Mouse (Mus musculus) hindbrain, embryonic 12.5 days (tissue): ENCODE measurements around the gene Rab30. TPM values are rescaled to one million over a fixed set of nuclear protein-coding genes. Genes with fewer than 3 reads are reported as not detected.

Source experiments
- ATAC-seq: fragments of 200-750 bp; cut with Nextera tagmentation; 2 replicates; pipeline ENCODE4 v1.8.0; 2017; ENCODE audit warnings: moderate TSS enrichment; ENCODE audit not compliant: low FRiP score
- H3K27ac ChIP-seq: fragments of 300-500 bp; sonication (generic); 2 replicates; pipeline ENCODE4 v1.5.1; 2016; ENCODE audit warnings: mild to moderate bottlenecking
- H3K27me3 ChIP-seq: fragments of 300-500 bp; sonication (generic); 2 replicates; pipeline ENCODE4 v1.6.1; 2016; ENCODE audit warnings: mild to moderate bottlenecking
- H3K36me3 ChIP-seq: fragments of 300-500 bp; sonication (generic); 2 replicates; pipeline ENCODE4 v1.6.1; 2016; ENCODE audit warnings: mild to moderate bottlenecking
- H3K4me1 ChIP-seq: fragments of 300-500 bp; sonication (generic); 2 replicates; pipeline ENCODE4 v1.6.1; 2016
- H3K4me2 ChIP-seq: fragments of 300-500 bp; sonication (generic); replicated peaks from 2 replicates; pipeline ENCODE4 v1.6.1; 2016; ENCODE audit warnings: mild to moderate bottlenecking
- H3K4me3 ChIP-seq: fragments of 300-500 bp; sonication (generic); 2 replicates; pipeline ENCODE4 v1.5.1; 2016; ENCODE audit warnings: mild to moderate bottlenecking
- H3K9ac ChIP-seq: fragments of 300-500 bp; sonication (generic); 2 replicates; pipeline ENCODE4 v1.6.1; 2016; ENCODE audit warnings: mild to moderate bottlenecking, moderate library complexity
- H3K9me3 ChIP-seq: fragments of 300-500 bp; sonication (generic); replicated peaks from 2 replicates; pipeline ENCODE4 v1.6.1; 2016; ENCODE audit warnings: mild to moderate bottlenecking
- WGBS: fragments of 180-500 bp; shearing (Covaris S2); methylation state at CpG from one replicate; pipeline ENCODE4 v1.1.7; 2016; 5-methylcytosine and 5-hydroxymethylcytosine counted together
- polyA plus RNA-seq: library from polyadenylated mRNA; unstranded; fragments of >200 nt; fragmentation: Nextera tagmentation; extraction: Ambion mirVana; gene quantifications from 2 replicates; pipeline ENCODE4 v1.2.1, GENCODE M21; 2016

Rab30 gene
- polyA plus RNA-seq, 1 experiment from 2014 or later: 22.6 TPM

DNA sequence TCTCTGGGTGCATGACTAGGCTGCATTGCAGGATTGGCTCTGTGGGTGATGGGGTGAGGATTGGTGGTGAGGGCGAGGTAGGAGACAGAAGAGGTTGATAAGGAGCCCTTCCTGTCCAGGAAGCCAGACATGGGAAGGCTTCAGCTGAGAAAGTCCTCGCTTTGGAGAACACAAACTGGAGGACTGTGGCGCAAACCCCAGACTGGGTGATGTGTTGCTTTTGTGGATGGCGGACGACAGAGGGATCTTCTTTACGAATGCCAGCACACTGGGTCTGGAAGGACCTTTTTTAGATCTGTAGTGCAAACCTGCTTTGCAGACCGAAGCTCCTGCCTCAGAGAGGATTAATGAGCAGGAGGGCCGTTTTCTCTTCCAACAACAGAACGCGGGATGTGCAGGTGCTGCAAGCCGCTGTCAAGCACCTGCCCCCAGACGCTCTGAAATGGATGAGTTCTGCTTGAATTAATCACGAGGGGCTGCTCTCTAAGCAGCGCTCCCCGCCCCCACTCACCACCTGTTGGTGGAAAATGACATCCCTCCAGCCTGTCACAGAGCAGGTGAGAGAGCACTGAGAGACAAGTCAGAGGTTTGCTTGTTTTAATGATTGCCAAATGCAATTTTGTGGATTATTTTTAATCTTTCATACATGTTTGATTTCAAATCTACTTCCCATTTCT is 65.2 kb downstream of the Rab30 start:
- Histone ChIP-seq H3K27me3 (no peaks in the 10 kb centered on the region), H3K4me1 (peaks cover 8% of the 10 kb centered on the region; the same call in 1 of the 2 replicates), H3K36me3 (no peaks in the 10 kb centered on the region), H3K4me3 (no peak overlapping the region), H3K27ac (no peak overlapping the region), H3K9me3 (no peaks in the 10 kb centered on the region), H3K9ac (no peak overlapping the region), H3K4me2 (0 out of 2 replicates have a peak overlapping the region, but pooled peaks have one; percentile 21)
- no peak for ATAC-seq
- 46% methylated on average over 15 of the region's 15 CpGs for WGBS

DNA sequence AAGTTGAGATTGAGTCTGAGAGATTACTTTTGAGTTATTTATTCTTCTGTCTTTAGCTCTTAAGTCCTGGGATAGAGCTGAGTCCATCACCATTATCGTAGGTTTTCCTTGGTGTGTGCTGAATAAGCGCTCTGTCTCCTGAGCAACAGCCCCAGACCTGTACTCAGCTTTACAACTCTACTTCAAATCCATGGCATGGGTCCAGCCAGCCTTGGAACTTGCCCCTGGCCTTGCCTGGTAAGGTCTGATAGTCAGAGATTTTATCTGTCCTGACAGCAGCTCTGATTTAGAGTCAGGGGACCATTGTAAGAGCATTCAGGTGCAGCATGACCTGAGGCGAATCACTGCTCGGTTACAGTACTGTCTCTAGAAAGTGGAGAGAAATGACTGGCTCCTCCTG is 66.1 kb downstream of the Rab30 start:
- 84% methylated on average over 4 of the region's 4 CpGs for WGBS
- Histone ChIP-seq H3K4me2 (no peak overlapping the region), H3K27ac (no peak overlapping the region), H3K4me3 (no peak overlapping the region), H3K9me3 (no peaks in the 10 kb centered on the region), H3K9ac (no peak overlapping the region), H3K4me1 (peaks cover 8% of the 10 kb centered on the region; the same call in 1 of the 2 replicates), H3K27me3 (no peaks in the 10 kb centered on the region), H3K36me3 (no peaks in the 10 kb centered on the region)
- no peak for ATAC-seq

DNA sequence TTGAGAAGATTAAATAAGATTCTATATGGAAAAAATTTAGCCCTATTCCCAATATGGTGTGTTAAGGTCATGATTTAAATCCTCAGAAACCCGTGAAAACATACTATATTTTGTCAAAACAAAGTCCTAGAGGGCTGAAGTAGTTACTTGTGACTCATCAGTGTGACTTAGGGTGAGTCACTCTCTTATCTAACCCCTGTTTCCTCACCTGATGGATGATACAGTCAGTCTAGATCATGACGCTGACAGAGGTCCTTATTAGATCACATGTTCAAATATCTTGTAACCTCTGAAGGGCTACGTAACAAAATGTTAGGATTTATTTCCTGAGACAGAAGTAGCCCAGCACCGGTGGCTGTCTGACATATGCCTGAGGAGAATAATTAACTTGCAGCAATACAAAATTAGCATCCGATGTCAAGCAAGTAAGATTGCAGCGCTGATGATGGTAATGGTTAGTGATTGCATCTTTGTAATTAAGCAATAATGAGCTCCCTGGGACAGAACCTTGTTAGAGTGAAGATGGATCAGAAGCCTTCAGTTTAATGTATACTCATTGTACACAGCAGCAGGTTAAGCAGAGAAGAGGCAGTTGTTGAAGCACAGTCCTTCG is 70.4 kb downstream of the Rab30 start:
- 79% methylated on average over 7 of the region's 7 CpGs for WGBS
- H3K27ac ChIP-seq: no peak overlapping the region
- H3K4me1 ChIP-seq: peaks cover 1% of the 10 kb centered on the region; the same call in 1 of the 2 replicates
- no peak overlapping the region for H3K4me2 ChIP-seq
- H3K4me3 ChIP-seq: no peak overlapping the region
- H3K36me3 ChIP-seq: no peaks in the 10 kb centered on the region
- H3K9ac ChIP-seq: no peak overlapping the region
- 0 out of 2 replicates have a peak, but pooled peaks have one; percentile 52 for ATAC-seq
- no peaks in the 10 kb centered on the region for H3K27me3 ChIP-seq
- no peaks in the 10 kb centered on the region for H3K9me3 ChIP-seq

DNA sequence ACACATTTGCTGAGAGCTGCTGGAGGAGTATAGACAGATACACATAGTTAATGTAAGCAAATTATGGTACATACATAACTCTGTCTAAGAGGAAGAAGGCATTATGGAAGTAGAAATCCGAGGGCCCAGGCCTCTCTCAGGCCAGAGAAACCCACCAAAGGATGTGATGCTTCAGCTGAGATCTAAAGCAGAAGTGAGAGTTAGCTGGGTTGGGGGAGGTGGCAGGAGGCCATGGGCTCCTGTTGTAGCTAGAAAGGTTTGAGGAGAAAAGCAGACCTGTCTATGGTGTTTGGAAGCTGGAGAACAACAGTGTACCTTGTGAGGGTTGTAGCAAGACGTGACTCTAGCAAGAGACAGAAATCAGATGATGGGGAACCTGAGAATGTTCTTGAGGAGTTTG is 75.8 kb downstream of the Rab30 start:
- no peak overlapping the region for H3K27ac ChIP-seq
- no peaks in the 10 kb centered on the region for H3K4me1 ChIP-seq
- H3K36me3 ChIP-seq: no peaks in the 10 kb centered on the region
- H3K9ac ChIP-seq: no peak overlapping the region
- no peaks in the 10 kb centered on the region for H3K27me3 ChIP-seq
- WGBS: 78% methylated on average over 2 of the region's 2 CpGs
- no peaks in the 10 kb centered on the region for H3K9me3 ChIP-seq
- no peak overlapping the region for H3K4me2 ChIP-seq
- no peak overlapping the region for H3K4me3 ChIP-seq
- ATAC-seq: no peak

DNA sequence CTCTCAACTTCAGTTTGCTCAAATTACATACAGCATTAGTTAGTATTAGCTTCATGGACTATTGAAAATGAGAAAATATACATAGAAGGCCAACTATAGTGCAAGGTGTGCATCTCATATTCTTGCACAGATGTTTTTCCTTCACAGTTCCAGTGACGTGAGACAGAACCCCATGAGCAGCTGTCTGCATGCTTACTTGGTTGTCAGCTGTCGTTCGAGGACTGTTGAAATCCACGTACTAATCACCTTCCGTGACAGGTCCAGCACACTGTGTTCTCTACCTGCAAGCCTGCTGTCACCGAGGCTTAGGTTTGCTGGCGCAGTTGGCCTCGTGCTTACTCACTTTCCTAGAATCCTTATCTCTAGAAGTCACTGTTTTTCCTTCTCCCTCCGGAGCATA is 76.5 kb downstream of the Rab30 start:
- ATAC-seq: no peak
- no peaks in the 10 kb centered on the region for H3K9me3 ChIP-seq
- H3K36me3 ChIP-seq: no peaks in the 10 kb centered on the region
- no peak overlapping the region for H3K27ac ChIP-seq
- no peak overlapping the region for H3K4me2 ChIP-seq
- no peak overlapping the region for H3K9ac ChIP-seq
- no peaks in the 10 kb centered on the region for H3K4me1 ChIP-seq
- H3K4me3 ChIP-seq: no peak overlapping the region
- WGBS: 91% methylated on average over 9 of the region's 9 CpGs
- no peaks in the 10 kb centered on the region for H3K27me3 ChIP-seq

DNA sequence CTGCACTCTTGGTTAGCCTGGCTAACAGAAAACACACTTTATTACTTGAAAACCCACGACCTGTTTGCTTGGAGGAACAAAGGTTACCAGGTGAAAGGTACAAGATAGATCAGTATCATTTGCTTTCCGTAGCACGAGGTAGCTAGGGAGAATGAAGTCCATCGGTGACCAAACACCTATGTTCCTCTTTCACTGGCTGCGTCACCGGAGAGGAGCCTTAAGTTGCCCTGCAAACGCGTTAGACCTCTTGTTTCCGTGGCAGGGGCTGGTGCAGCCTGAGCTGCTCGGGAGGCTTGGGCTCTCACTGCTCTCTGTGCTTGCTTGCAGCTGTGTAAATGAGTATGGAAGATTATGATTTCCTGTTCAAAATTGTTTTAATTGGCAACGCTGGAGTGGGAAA is 78.3 kb downstream of the Rab30 start:
- ATAC-seq: no peak
- Histone ChIP-seq H3K4me2 (no peak overlapping the region), H3K9ac (no peak overlapping the region), H3K4me3 (no peak overlapping the region), H3K36me3 (no peaks in the 10 kb centered on the region), H3K9me3 (no peaks in the 10 kb centered on the region), H3K27ac (no peak overlapping the region), H3K27me3 (no peaks in the 10 kb centered on the region), H3K4me1 (no peaks in the 10 kb centered on the region)
- WGBS: 91% methylated on average over 11 of the region's 11 CpGs

DNA sequence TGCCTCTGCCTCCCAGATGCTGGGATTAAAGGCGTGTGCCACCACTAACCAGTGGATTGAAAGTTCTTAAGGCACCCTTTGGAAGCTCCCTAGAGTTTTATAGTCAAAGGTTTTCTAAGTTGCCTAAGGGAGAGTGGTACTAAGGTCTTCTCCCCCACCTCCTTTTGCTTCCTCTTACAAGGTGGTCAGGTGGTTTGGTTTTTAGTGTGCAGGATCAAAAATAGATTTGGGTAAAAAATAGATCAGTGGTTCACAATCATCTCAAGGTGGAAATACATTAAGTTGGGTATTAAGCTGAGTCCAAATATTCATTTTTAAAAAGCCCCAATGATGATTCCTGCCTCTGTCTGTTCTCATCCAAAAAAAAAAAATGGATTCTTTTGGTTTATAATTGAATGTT is 79.0 kb downstream of the Rab30 start:
- H3K4me1 ChIP-seq: no peaks in the 10 kb centered on the region
- ATAC-seq: no peak
- no peak overlapping the region for H3K9ac ChIP-seq
- H3K27ac ChIP-seq: no peak overlapping the region
- no peaks in the 10 kb centered on the region for H3K9me3 ChIP-seq
- no peaks in the 10 kb centered on the region for H3K36me3 ChIP-seq
- H3K27me3 ChIP-seq: no peaks in the 10 kb centered on the region
- WGBS: 74% methylated on average over 1 of the region's 1 CpGs
- no peak overlapping the region for H3K4me2 ChIP-seq
- H3K4me3 ChIP-seq: no peak overlapping the region

DNA sequence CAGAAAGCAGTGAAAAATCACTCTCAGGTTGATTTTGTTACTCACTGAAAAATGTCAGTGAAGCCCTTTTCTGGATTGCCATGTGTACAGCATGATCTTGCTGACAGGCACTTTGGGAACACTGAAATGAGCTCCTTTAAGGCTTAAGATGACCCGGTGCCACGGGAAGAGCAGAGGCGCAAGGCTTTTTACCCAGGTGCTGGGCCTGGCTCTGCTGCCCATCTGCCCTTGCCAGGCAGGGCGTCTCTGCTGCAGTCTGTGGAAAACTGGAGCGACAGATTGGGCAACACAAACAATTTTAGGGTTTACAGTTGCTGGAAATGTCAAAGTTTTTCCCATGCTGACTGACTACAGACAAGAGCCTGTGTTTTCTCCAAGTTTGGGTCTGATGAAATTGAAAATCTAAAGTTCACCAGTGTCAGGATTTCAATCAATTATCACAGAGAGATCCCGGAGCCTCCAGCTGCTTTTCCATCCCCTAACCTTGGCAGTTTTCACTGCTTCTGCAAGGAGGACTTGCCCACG is 79.6 kb downstream of the Rab30 start:
- no peaks in the 10 kb centered on the region for H3K9me3 ChIP-seq
- H3K4me3 ChIP-seq: no peak overlapping the region
- H3K4me1 ChIP-seq: no peaks in the 10 kb centered on the region
- WGBS: 75% methylated on average over 7 of the region's 7 CpGs
- 0 out of 2 replicates have a peak, but pooled peaks cover 3% of the 10 kb centered on the region for H3K36me3 ChIP-seq
- no peak for ATAC-seq
- H3K27ac ChIP-seq: no peak overlapping the region
- no peaks in the 10 kb centered on the region for H3K27me3 ChIP-seq
- H3K4me2 ChIP-seq: no peak overlapping the region
- H3K9ac ChIP-seq: no peak overlapping the region

DNA sequence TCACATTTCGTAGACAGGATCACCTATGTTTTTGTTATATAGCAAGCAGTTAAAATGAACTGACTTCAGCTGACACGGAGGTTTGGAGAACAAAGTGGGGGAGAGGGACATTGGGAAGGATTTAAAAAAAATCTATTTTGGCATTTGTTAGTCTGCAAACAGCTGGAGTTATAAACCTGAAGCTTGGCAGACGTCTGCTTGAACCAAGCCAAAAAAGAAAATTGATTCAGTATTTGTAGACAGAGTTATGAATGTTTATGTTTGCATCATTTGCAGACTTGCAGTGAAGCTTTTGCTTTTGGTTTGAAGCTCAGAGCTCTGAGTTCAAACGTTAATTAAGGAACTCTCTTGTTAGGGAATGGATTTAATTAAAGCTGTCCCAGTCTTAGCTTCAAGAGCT is 80.5 kb downstream of the Rab30 start:
- H3K9ac ChIP-seq: no peak overlapping the region
- H3K36me3 ChIP-seq: 0 out of 2 replicates have a peak, but pooled peaks cover 5% of the 10 kb centered on the region
- H3K4me1 ChIP-seq: no peaks in the 10 kb centered on the region
- no peaks in the 10 kb centered on the region for H3K27me3 ChIP-seq
- WGBS: 70% methylated on average over 4 of the region's 4 CpGs
- H3K4me3 ChIP-seq: no peak overlapping the region
- H3K27ac ChIP-seq: no peak overlapping the region
- no peak for ATAC-seq
- no peaks in the 10 kb centered on the region for H3K9me3 ChIP-seq
- H3K4me2 ChIP-seq: no peak overlapping the region

DNA sequence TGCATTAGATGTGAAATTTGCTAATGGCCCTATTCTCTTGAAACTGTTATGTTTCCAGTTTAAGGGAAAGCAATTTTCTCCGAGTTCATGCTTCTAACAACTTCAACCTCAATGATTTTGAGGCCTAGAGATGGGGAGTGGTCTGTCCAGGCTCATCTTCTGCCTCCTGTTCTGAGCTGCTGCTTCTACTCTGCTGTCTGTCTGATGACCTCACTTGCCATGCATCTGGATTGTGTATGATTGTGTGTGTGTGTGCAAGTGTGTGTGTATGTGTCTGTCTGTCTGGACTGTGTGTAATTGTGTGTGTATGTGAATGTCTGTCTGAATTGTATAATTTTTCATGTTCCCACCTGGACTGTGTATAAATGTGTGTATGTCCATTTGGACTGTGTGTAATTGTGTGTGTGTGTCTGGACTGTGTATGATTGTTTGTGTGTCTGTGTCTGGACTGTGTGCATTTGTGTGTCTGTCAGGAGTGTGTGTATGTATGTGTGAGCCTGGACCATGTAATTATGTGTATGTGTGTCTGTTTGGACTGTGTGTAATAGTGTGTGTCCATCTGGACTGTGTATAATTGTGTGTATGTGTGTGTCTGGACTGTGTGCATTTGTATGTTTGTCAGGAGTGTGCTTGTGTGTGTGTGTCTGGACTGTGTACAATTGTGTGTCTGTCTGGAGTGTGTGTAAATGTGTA is 81.2 kb downstream of the Rab30 start:
- H3K4me3 ChIP-seq: no peak overlapping the region
- WGBS: 72% methylated on average over 1 of the region's 1 CpGs
- no peak overlapping the region for H3K27ac ChIP-seq
- H3K9me3 ChIP-seq: no peaks in the 10 kb centered on the region
- no peak for ATAC-seq
- no peak overlapping the region for H3K4me2 ChIP-seq
- H3K4me1 ChIP-seq: no peaks in the 10 kb centered on the region
- H3K36me3 ChIP-seq: 0 out of 2 replicates have a peak, but pooled peaks cover 6% of the 10 kb centered on the region
- H3K27me3 ChIP-seq: no peaks in the 10 kb centered on the region
- no peak overlapping the region for H3K9ac ChIP-seq

DNA sequence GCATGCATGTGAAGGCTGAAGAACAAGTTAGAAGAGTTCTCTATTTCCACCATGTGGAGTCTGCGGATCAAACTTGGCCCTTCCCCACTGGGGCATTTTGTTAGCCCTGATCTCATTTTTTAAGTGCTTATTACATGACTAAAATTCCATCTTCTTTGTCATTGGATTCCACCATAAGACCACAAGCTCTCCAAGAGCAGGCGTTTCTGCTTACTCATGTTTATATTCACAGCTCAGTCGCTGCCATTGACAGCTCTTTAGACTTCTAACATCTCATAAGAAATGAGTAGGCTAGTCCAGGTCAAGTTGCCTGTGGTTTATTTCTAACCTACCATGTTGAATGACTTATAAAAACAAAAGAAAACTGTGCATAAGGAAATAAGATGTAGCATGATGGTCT is 84.8 kb downstream of the Rab30 start:
- H3K4me3 ChIP-seq: no peak overlapping the region
- ATAC-seq: no peak
- no peaks in the 10 kb centered on the region for H3K9me3 ChIP-seq
- H3K4me2 ChIP-seq: no peak overlapping the region
- no peaks in the 10 kb centered on the region for H3K4me1 ChIP-seq
- H3K27ac ChIP-seq: no peak overlapping the region
- 0 out of 2 replicates have a peak, but pooled peaks cover 6% of the 10 kb centered on the region for H3K36me3 ChIP-seq
- no peak overlapping the region for H3K9ac ChIP-seq
- WGBS: 89% methylated on average over 3 of the region's 3 CpGs
- H3K27me3 ChIP-seq: no peaks in the 10 kb centered on the region

DNA sequence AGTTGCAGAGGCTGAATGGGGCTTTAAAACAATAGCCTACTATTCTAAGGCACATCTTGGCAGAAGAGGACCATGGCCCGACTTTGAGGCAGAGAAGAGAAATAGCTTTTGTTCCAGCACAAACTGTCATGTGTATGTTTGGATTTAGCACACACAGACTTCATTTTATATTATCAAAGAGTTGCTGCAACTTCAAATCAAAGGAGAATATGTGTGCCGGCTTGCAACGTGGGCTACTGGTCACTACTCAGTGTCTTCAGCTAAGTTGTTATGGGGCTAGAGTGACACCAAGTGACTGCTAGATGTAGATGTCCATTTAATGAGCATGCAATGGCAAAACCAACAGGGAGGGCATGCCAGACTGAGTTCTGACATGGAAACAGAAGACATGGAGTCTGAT is 86.6 kb downstream of the Rab30 start:
- WGBS: 58% methylated on average over 3 of the region's 3 CpGs
- no peaks in the 10 kb centered on the region for H3K9me3 ChIP-seq
- no peak overlapping the region for H3K27ac ChIP-seq
- no peak overlapping the region for H3K9ac ChIP-seq
- H3K4me2 ChIP-seq: no peak overlapping the region
- H3K36me3 ChIP-seq: 0 out of 2 replicates have a peak, but pooled peaks cover 6% of the 10 kb centered on the region
- H3K27me3 ChIP-seq: no peaks in the 10 kb centered on the region
- ATAC-seq: no peak
- H3K4me1 ChIP-seq: no peaks in the 10 kb centered on the region
- H3K4me3 ChIP-seq: no peak overlapping the region
